Mouse (Mus musculus) ovary, adult 18-20 months (tissue): ENCODE results near the gene Nudt2.
"Not testable (repeated sequence)": the region's sequence is repeated elsewhere in the genome, so short reads cannot be mapped to it uniquely, and the experiment has no call there.

Source experiments
- DNase-seq: peaks from one replicate; pipeline ENCODE4 v3.0.0; 2022; ENCODE audit warnings: low spot score, mixed read lengths

Gene Nudt2

GRCm38 (mm10) chr4:41464345-41465286, at the start of gene Nudt2, which contains the start of gene Kif24:
Gene Nudt2, plus strand, starts transcription at chr4:41465151.
Gene Kif24, minus strand, starts transcription at chr4:41464887.
- peak; percentile 98 for DNase-seq

GRCm38 (mm10) chr4:41416966-41417365, 48.0 kb upstream of the Nudt2 start:
- no peak for DNase-seq

- DNase-seq: no peak
These were observed 26.0 kb upstream of the Nudt2 start for GRCm38 (mm10) chr4:41438931-41439330.

- no peak for DNase-seq
These were observed 22.1 kb upstream of the Nudt2 start for GRCm38 (mm10) chr4:41442790-41443302.

- no peak for DNase-seq
These were observed 17.4 kb upstream of the Nudt2 start for GRCm38 (mm10) chr4:41447595-41447994.

GRCm38 (mm10) chr4:41460690-41461089, 4.3 kb upstream of the Nudt2 start:
- no peak for DNase-seq

- DNase-seq: not testable (repeated sequence)
These were observed 1.8 kb upstream of the Nudt2 start for GRCm38 (mm10) chr4:41463051-41463738.

- DNase-seq: no peak
These were observed 325 bp downstream of the Nudt2 start for GRCm38 (mm10) chr4:41465287-41465665.

- no peak for DNase-seq
These were observed 3.6 kb downstream of the Nudt2 start for GRCm38 (mm10) chr4:41468396-41469080.

GRCm38 (mm10) chr4:41469199-41469598, 4.2 kb downstream of the Nudt2 start:
- DNase-seq: no peak

GRCm38 (mm10) chr4:41470051-41470683, 5.2 kb downstream of the Nudt2 start:
- DNase-seq: no peak

GRCm38 (mm10) chr4:41470684-41471383, 5.9 kb downstream of the Nudt2 start:
- no peak for DNase-seq

- DNase-seq: no peak
These were observed 6.4 kb downstream of the Nudt2 start for GRCm38 (mm10) chr4:41471384-41471689.

- no peak for DNase-seq
These were observed 12.8 kb downstream of the Nudt2 start for GRCm38 (mm10) chr4:41477648-41478160.

GRCm38 (mm10) chr4:41478751-41479455, 14.0 kb downstream of the Nudt2 start:
- no peak for DNase-seq

GRCm38 (mm10) chr4:41479456-41479804, 14.5 kb downstream of the Nudt2 start:
- DNase-seq: peak; percentile 54

GRCm38 (mm10) chr4:41480254-41480653, 15.3 kb downstream of the Nudt2 start:
- peak; percentile 69 for DNase-seq

- peak; percentile 45 for DNase-seq
These were observed 16.7 kb downstream of the Nudt2 start for GRCm38 (mm10) chr4:41481601-41482017.

GRCm38 (mm10) chr4:41492951-41493350, 28.0 kb downstream of the Nudt2 start:
- no peak for DNase-seq

- no peak for DNase-seq
These were observed 28.6 kb downstream of the Nudt2 start for GRCm38 (mm10) chr4:41493464-41494116.
